9 mouse cellular contexts compared by ENCODE assay signal in the genomic region with DNA sequence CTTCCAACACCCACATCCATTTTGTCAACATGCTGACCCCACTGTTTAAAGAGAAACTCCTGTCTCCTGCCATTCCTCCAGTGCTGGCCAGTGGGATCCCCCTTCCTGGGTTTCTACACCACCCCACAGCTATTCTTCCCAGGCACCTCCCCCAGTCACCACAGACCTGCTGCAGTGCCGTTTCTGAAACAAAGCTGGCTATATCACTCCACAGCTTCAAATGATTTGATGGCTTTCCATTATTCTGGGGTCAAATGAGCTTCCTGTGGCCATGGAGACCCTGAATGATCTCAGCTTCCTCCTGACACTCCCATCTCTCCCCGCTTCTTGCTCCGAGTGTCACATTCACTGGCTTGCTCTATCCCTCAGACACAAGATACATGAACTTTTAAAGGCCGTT. TPM values are rescaled to one million over a fixed set of nuclear protein-coding genes. Genes with fewer than 3 reads are reported as not detected.
DNase-seq lines count a peak whose midpoint lies in the region; ATAC-seq lines count a peak whose summit lies in the region.
"Had no signal": no experiment of that assay in that cellular context is flagged by ENCODE, and none has a peak within 500 bp of the region (broad histone marks: within the 10 kb centered on the region; RNA-seq: fewer than 3 reads in every experiment).

No protein-coding gene starts in this region.

- no peak for ATAC-seq in heart, embryonic 16.5 days (replicated peaks; ENCODE audit: extremely low read depth, insufficient read depth, low FRiP score)
- no peak for ATAC-seq in midbrain, embryonic 12.5 days (ENCODE audit: low FRiP score, low read depth)

- H3K4me2 ChIP-seq in heart, embryonic 16.5 days (ENCODE audit: low read depth, low read length): peak overlapping the region; percentile 20; the same call in 1 of the 2 replicates
- peak overlapping the region; percentile 80 for H3K4me2 ChIP-seq in midbrain, embryonic 12.5 days (replicated peaks)

- intact Hi-C loops in heart, postnatal 25 days (cut with DNase I): no loop called here

- no peak overlapping the region for H3K4me3 ChIP-seq in heart, embryonic 16.5 days (ENCODE audit: low read length)
- peak overlapping the region; percentile 87 for H3K4me3 ChIP-seq in embryonic facial prominence, embryonic 10.5 days
- H3K4me3 ChIP-seq in hindbrain, embryonic 10.5 days: peak overlapping the region; percentile 22
- H3K4me3 ChIP-seq in midbrain, embryonic 12.5 days: peak overlapping the region; percentile 12

- 41% methylated on average over 4 of the region's 4 CpGs for WGBS in heart, embryonic 16.5 days
- 24% methylated on average over 4 of the region's 4 CpGs for WGBS in embryonic facial prominence, embryonic 10.5 days
- WGBS in hindbrain, embryonic 10.5 days: 15% methylated on average over 4 of the region's 4 CpGs
- 23% methylated on average over 4 of the region's 4 CpGs for WGBS in midbrain, embryonic 12.5 days

- DNase-seq in heart, postnatal 25 days (ENCODE audit: low spot score): no peak
- no peak for DNase-seq in embryonic facial prominence, embryonic 10.5 days (ENCODE audit: low spot score)
- no peak for DNase-seq in hindbrain, embryonic 10.5 days (ENCODE audit: low spot score)
- DNase-seq in cerebellum, postnatal 4 days (ENCODE audit: low spot score in 2 of 2): no peak
- no peak for DNase-seq in layer of hippocampus, postnatal 10 days (ENCODE audit: low spot score in 2 of 2)
- no peak for DNase-seq in ovary, postnatal 10 days (ENCODE audit: low spot score)
- DNase-seq: layer of hippocampus, adult 9-11 months had no signal

- peaks cover 5% of the 10 kb centered on the region for H3K4me1 ChIP-seq in heart, embryonic 16.5 days (ENCODE audit: control insufficient read depth, insufficient read depth, low read length)
- peaks cover 58% of the 10 kb centered on the region for H3K4me1 ChIP-seq in embryonic facial prominence, embryonic 10.5 days
- H3K4me1 ChIP-seq in hindbrain, embryonic 10.5 days (replicated peaks): peaks cover 61% of the 10 kb centered on the region
- peaks cover 45% of the 10 kb centered on the region for H3K4me1 ChIP-seq in midbrain, embryonic 12.5 days

- peaks cover 18% of the 10 kb centered on the region for H3K27me3 ChIP-seq in heart, embryonic 16.5 days (ENCODE audit: control insufficient read depth, insufficient read depth, low read length)
- peaks cover 21% of the 10 kb centered on the region for H3K27me3 ChIP-seq in embryonic facial prominence, embryonic 10.5 days (replicated peaks; ENCODE audit: low read depth, poor library complexity, severe bottlenecking)
- H3K27me3 ChIP-seq in hindbrain, embryonic 10.5 days (ENCODE audit: insufficient read depth, poor library complexity, severe bottlenecking): peaks cover 16% of the 10 kb centered on the region
- no peaks in the 10 kb centered on the region for H3K27me3 ChIP-seq in midbrain, embryonic 12.5 days

- H3K9ac ChIP-seq in heart, embryonic 16.5 days (ENCODE audit: low read length): no peak overlapping the region
- peak overlapping the region; percentile 11; the same call in 1 of the 2 replicates for H3K9ac ChIP-seq in midbrain, embryonic 12.5 days (replicated peaks)

- H3K27ac ChIP-seq in heart, embryonic 16.5 days (ENCODE audit: low read length): peak overlapping the region; percentile 28; the same call in 1 of the 2 replicates
- H3K27ac ChIP-seq in embryonic facial prominence, embryonic 10.5 days (replicated peaks): 0 out of 2 replicates have a peak overlapping the region, but pooled peaks have one; percentile 21
- 0 out of 2 replicates have a peak overlapping the region, but pooled peaks have one; percentile 12 for H3K27ac ChIP-seq in hindbrain, embryonic 10.5 days
- peak overlapping the region; percentile 1; the same call in 1 of the 2 replicates for H3K27ac ChIP-seq in midbrain, embryonic 12.5 days (replicated peaks)

- no peaks in the 10 kb centered on the region for H3K36me3 ChIP-seq in heart, embryonic 16.5 days (ENCODE audit: control insufficient read depth, insufficient read depth)
- H3K36me3 ChIP-seq in embryonic facial prominence, embryonic 10.5 days (replicated peaks): peaks cover 64% of the 10 kb centered on the region
- H3K36me3 ChIP-seq in hindbrain, embryonic 10.5 days: peaks cover 58% of the 10 kb centered on the region
- H3K36me3 ChIP-seq in midbrain, embryonic 12.5 days: peaks cover 43% of the 10 kb centered on the region

- H3K9me3 ChIP-seq in heart, embryonic 16.5 days (replicated peaks; ENCODE audit: control insufficient read depth, low read length): no peaks in the 10 kb centered on the region
- H3K9me3 ChIP-seq in embryonic facial prominence, embryonic 10.5 days: no peaks in the 10 kb centered on the region
- no peaks in the 10 kb centered on the region for H3K9me3 ChIP-seq in hindbrain, embryonic 10.5 days
- H3K9me3 ChIP-seq in midbrain, embryonic 12.5 days: no peaks in the 10 kb centered on the region

RNA-seq across cellular contexts. Expression of a gene that starts 2.9 kb away (rescaled TPM):
- polyA plus RNA-seq in heart, embryonic 16.5 days (2015; fragmentation: Nextera tagmentation; extraction: Ambion mirVana): 3.1 and 4.3 TPM in 2 replicates
- total RNA-seq in heart, postnatal 25 days (2021): 10 to 100 TPM in 1 of 2 experiments, 1 to 10 TPM in 1; 9.1 to 10.6 TPM
- 13.7 and 14.8 TPM in 2 replicates for polyA plus RNA-seq in embryonic facial prominence, embryonic 10.5 days (2016; fragmentation: Nextera tagmentation; extraction: Ambion mirVana)
- 9.3 and 13.4 TPM in 2 replicates for polyA plus RNA-seq in hindbrain, embryonic 10.5 days (2016; fragmentation: Nextera tagmentation; extraction: Ambion mirVana)
- polyA plus RNA-seq in midbrain, embryonic 12.5 days (2016; fragmentation: Nextera tagmentation; extraction: Ambion mirVana): 22.0 and 23.9 TPM in 2 replicates
- 10 to 100 TPM; 46.4 to 47.4 TPM for total RNA-seq in layer of hippocampus, postnatal 10 days (2021)

RNA-seq across cellular contexts. Expression of a gene that starts 26.3 kb away (rescaled TPM):
- 210 and 235 TPM in 2 replicates for polyA plus RNA-seq in heart, embryonic 16.5 days (2015; fragmentation: Nextera tagmentation; extraction: Ambion mirVana)
- total RNA-seq in heart, postnatal 25 days (2021): 100 to 1,000 TPM; 108 to 110 TPM
- 329 and 340 TPM in 2 replicates for polyA plus RNA-seq in embryonic facial prominence, embryonic 10.5 days (2016; fragmentation: Nextera tagmentation; extraction: Ambion mirVana)
- 298 and 325 TPM in 2 replicates for polyA plus RNA-seq in hindbrain, embryonic 10.5 days (2016; fragmentation: Nextera tagmentation; extraction: Ambion mirVana)
- 220 and 231 TPM in 2 replicates for polyA plus RNA-seq in midbrain, embryonic 12.5 days (2016; fragmentation: Nextera tagmentation; extraction: Ambion mirVana)
- 100 to 1,000 TPM; 107 to 112 TPM for total RNA-seq in layer of hippocampus, postnatal 10 days (2021)

RNA-seq across cellular contexts. Expression of a gene that starts 32.5 kb away (rescaled TPM):
- 74.6 and 77.5 TPM in 2 replicates for polyA plus RNA-seq in heart, embryonic 16.5 days (2015; fragmentation: Nextera tagmentation; extraction: Ambion mirVana)
- 10 to 100 TPM; 37.4 to 40.7 TPM for total RNA-seq in heart, postnatal 25 days (2021)
- 45.0 and 49.2 TPM in 2 replicates for polyA plus RNA-seq in embryonic facial prominence, embryonic 10.5 days (2016; fragmentation: Nextera tagmentation; extraction: Ambion mirVana)
- 57.8 and 59.2 TPM in 2 replicates for polyA plus RNA-seq in hindbrain, embryonic 10.5 days (2016; fragmentation: Nextera tagmentation; extraction: Ambion mirVana)
- 44.4 and 56.7 TPM in 2 replicates for polyA plus RNA-seq in midbrain, embryonic 12.5 days (2016; fragmentation: Nextera tagmentation; extraction: Ambion mirVana)
- 10 to 100 TPM; 31.6 to 38.3 TPM for total RNA-seq in layer of hippocampus, postnatal 10 days (2021)

RNA-seq across cellular contexts. Expression of a gene that starts 40.4 kb away (rescaled TPM):
- polyA plus RNA-seq in heart, embryonic 16.5 days (2015; fragmentation: Nextera tagmentation; extraction: Ambion mirVana): 89.0 and 94.2 TPM in 2 replicates
- total RNA-seq in heart, postnatal 25 days (2021): 10 to 100 TPM; 90.1 to 90.3 TPM
- polyA plus RNA-seq in embryonic facial prominence, embryonic 10.5 days (2016; fragmentation: Nextera tagmentation; extraction: Ambion mirVana): 154 and 163 TPM in 2 replicates
- polyA plus RNA-seq in hindbrain, embryonic 10.5 days (2016; fragmentation: Nextera tagmentation; extraction: Ambion mirVana): 177 and 188 TPM in 2 replicates
- polyA plus RNA-seq in midbrain, embryonic 12.5 days (2016; fragmentation: Nextera tagmentation; extraction: Ambion mirVana): 164 and 185 TPM in 2 replicates
- 100 to 1,000 TPM; 136 to 148 TPM for total RNA-seq in layer of hippocampus, postnatal 10 days (2021)

RNA-seq across cellular contexts. Expression of a gene that starts 47.4 kb away (rescaled TPM):
- 21.7 and 22.2 TPM in 2 replicates for polyA plus RNA-seq in heart, embryonic 16.5 days (2015; fragmentation: Nextera tagmentation; extraction: Ambion mirVana)
- 1 to 10 TPM; 9.5 TPM for total RNA-seq in heart, postnatal 25 days (2021)
- polyA plus RNA-seq in embryonic facial prominence, embryonic 10.5 days (2016; fragmentation: Nextera tagmentation; extraction: Ambion mirVana): 45.3 and 45.4 TPM in 2 replicates
- 33.6 and 36.2 TPM in 2 replicates for polyA plus RNA-seq in hindbrain, embryonic 10.5 days (2016; fragmentation: Nextera tagmentation; extraction: Ambion mirVana)
- polyA plus RNA-seq in midbrain, embryonic 12.5 days (2016; fragmentation: Nextera tagmentation; extraction: Ambion mirVana): 40.1 and 41.7 TPM in 2 replicates
- 10 to 100 TPM; 15.4 to 17.4 TPM for total RNA-seq in layer of hippocampus, postnatal 10 days (2021)
